Mouse (Mus musculus) liver, embryonic 16.5 days (tissue): ENCODE results near the gene Irf4. TPM values are rescaled to one million over a fixed set of nuclear protein-coding genes. Genes with fewer than 3 reads are reported as not detected.

Experiments used
- ATAC-seq: fragments of 200-750 bp; cut with Nextera tagmentation; 2 replicates; pipeline ENCODE4 v1.8.0; 2017; ENCODE audit warnings: low read depth, mild to moderate bottlenecking, moderate number of reproducible peaks, moderate library complexity
- H3K27ac ChIP-seq: fragments of 300-500 bp; sonication (generic); 2 replicates; pipeline ENCODE4 v1.5.1; 2014; ENCODE audit warnings: mild to moderate bottlenecking, low read length
- H3K27me3 ChIP-seq: fragments of 300-500 bp; sonication (generic); 2 replicates; pipeline ENCODE4 v1.6.1; 2014; ENCODE audit warnings: low read depth, low read length, mixed read lengths; ENCODE audit not compliant: control insufficient read depth, insufficient read depth
- H3K36me3 ChIP-seq: fragments of 300-500 bp; sonication (generic); 2 replicates; pipeline ENCODE4 v1.6.1; 2014; ENCODE audit warnings: mild to moderate bottlenecking; ENCODE audit not compliant: control insufficient read depth, insufficient read depth
- H3K4me1 ChIP-seq: fragments of 300-500 bp; sonication (generic); 2 replicates; pipeline ENCODE4 v1.6.1; 2014; ENCODE audit warnings: low read depth, low read length, mixed read lengths; ENCODE audit not compliant: control insufficient read depth
- H3K4me2 ChIP-seq: fragments of 300-500 bp; sonication (generic); 2 replicates; pipeline ENCODE4 v1.6.1; 2014; ENCODE audit warnings: low read depth, low read length, mixed read lengths
- H3K4me3 ChIP-seq: fragments of 300-500 bp; sonication (generic); 2 replicates; pipeline ENCODE4 v1.5.1; 2014; ENCODE audit warnings: low read depth, mild to moderate bottlenecking, low read length
- H3K9ac ChIP-seq: fragments of 300-500 bp; sonication (generic); 2 replicates; pipeline ENCODE4 v1.6.1; 2014; ENCODE audit warnings: low read depth, low read length
- H3K9me3 ChIP-seq: fragments of 300-500 bp; sonication (generic); replicated peaks from 2 replicates; pipeline ENCODE4 v1.6.1; 2016; ENCODE audit warnings: low read length; ENCODE audit not compliant: control insufficient read depth
- WGBS: fragments of 180-500 bp; shearing (Covaris S2); extraction: QIAGEN DNeasy Blood & Tissue Kit; methylation state at CpG from one replicate; pipeline ENCODE4 v1.1.7; 2014; ENCODE audit not compliant: insufficient replicate concordance; 5-methylcytosine and 5-hydroxymethylcytosine counted together
- polyA plus RNA-seq: library from polyadenylated mRNA; unstranded; fragments of >200 nt; fragmentation: Nextera tagmentation; extraction: Ambion mirVana; gene quantifications from 2 replicates; pipeline ENCODE4 v1.2.1, GENCODE M21; 2015

Gene Irf4
- polyA plus RNA-seq, 1 experiment from 2014 or later = 0.55 TPM

- WGBS = 65% methylated on average over 4 of the region's 4 CpGs
- no peaks in the 10 kb centered on the region for H3K27me3 ChIP-seq
- ATAC-seq = no peak
Measured at GRCm38 (mm10) chr13:30793196-30793595, 44.2 kb downstream of the Irf4 start.

GRCm38 (mm10) chr13:30793616-30794015, 44.6 kb downstream of the Irf4 start:
- ATAC-seq = no peak
- Histone ChIP-seq H3K27ac (no peak overlapping the region), H3K9ac (no peak overlapping the region), H3K27me3 (no peaks in the 10 kb centered on the region), H3K4me2 (no peak overlapping the region), H3K4me1 (no peaks in the 10 kb centered on the region), H3K36me3 (no peaks in the 10 kb centered on the region), H3K4me3 (no peak overlapping the region), H3K9me3 (no peaks in the 10 kb centered on the region)
- WGBS = 72% methylated on average over 5 of the region's 5 CpGs

More at GRCm38 (mm10) chr13:30793196-30793595, 44.2 kb downstream of the Irf4 start:
- no peaks in the 10 kb centered on the region for H3K4me1 ChIP-seq
- no peak overlapping the region for H3K9ac ChIP-seq
- H3K27ac ChIP-seq = no peak overlapping the region
- H3K9me3 ChIP-seq = no peaks in the 10 kb centered on the region
- no peaks in the 10 kb centered on the region for H3K36me3 ChIP-seq
- no peak overlapping the region for H3K4me3 ChIP-seq
- H3K4me2 ChIP-seq = no peak overlapping the region

- H3K9me3 ChIP-seq = no peaks in the 10 kb centered on the region
- 71% methylated on average over 4 of the region's 4 CpGs for WGBS
- H3K27ac ChIP-seq = no peak overlapping the region
- ATAC-seq = no peak
- no peak overlapping the region for H3K4me3 ChIP-seq
- H3K27me3 ChIP-seq = no peaks in the 10 kb centered on the region
- no peaks in the 10 kb centered on the region for H3K4me1 ChIP-seq
- H3K9ac ChIP-seq = no peak overlapping the region
- no peak overlapping the region for H3K4me2 ChIP-seq
- H3K36me3 ChIP-seq = no peaks in the 10 kb centered on the region
Measured at GRCm38 (mm10) chr13:30795960-30796359, 46.9 kb downstream of the Irf4 start.

- ATAC-seq = no peak
- H3K27me3 ChIP-seq = no peaks in the 10 kb centered on the region
- no peaks in the 10 kb centered on the region for H3K36me3 ChIP-seq
- no peak overlapping the region for H3K27ac ChIP-seq
- H3K9me3 ChIP-seq = no peaks in the 10 kb centered on the region
- H3K9ac ChIP-seq = no peak overlapping the region
- 53% methylated on average over 4 of the region's 4 CpGs for WGBS
- no peak overlapping the region for H3K4me3 ChIP-seq
- H3K4me2 ChIP-seq = no peak overlapping the region
- no peaks in the 10 kb centered on the region for H3K4me1 ChIP-seq
Measured at GRCm38 (mm10) chr13:30801886-30802285, 52.9 kb downstream of the Irf4 start.

GRCm38 (mm10) chr13:30802336-30802955, 53.4 kb downstream of the Irf4 start:
- H3K4me1 ChIP-seq = no peaks in the 10 kb centered on the region
- H3K27me3 ChIP-seq = no peaks in the 10 kb centered on the region
- H3K36me3 ChIP-seq = no peaks in the 10 kb centered on the region
- no peak overlapping the region for H3K27ac ChIP-seq
- WGBS = 81% methylated on average over 5 of the region's 5 CpGs
- H3K4me3 ChIP-seq = no peak overlapping the region
- H3K9me3 ChIP-seq = no peaks in the 10 kb centered on the region
- no peak for ATAC-seq
- H3K9ac ChIP-seq = no peak overlapping the region
- H3K4me2 ChIP-seq = no peak overlapping the region

- no peak overlapping the region for H3K4me2 ChIP-seq
- H3K27me3 ChIP-seq = no peaks in the 10 kb centered on the region
- no peaks in the 10 kb centered on the region for H3K4me1 ChIP-seq
- no peak overlapping the region for H3K9ac ChIP-seq
- WGBS = 71% methylated on average over 7 of the region's 7 CpGs
- no peaks in the 10 kb centered on the region for H3K36me3 ChIP-seq
- H3K27ac ChIP-seq = no peak overlapping the region
- ATAC-seq = no peak
- no peak overlapping the region for H3K4me3 ChIP-seq
- no peaks in the 10 kb centered on the region for H3K9me3 ChIP-seq
Measured at GRCm38 (mm10) chr13:30809240-30809639, 60.2 kb downstream of the Irf4 start.

DNA sequence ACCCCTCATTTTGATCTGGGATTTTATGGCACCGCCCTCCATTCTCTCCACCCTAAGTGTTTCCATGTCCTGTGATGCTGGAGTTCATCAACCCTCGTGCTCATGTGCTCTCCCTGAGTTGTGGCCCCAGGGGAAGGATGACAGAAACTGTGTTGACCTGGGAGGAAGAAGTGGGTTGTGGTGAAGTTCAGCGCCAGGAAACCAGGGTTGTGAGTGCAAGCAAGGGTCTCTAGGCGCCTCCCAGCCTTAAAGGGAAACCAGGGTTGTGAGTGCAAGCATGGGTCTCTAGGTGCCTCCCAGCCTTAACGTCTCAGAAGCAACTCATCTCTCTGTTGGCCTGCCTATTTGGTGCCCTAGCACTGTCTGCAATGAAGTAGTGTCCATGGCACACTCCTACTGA, 64.4 kb downstream of the Irf4 start:
- no peak overlapping the region for H3K4me2 ChIP-seq
- H3K9me3 ChIP-seq = no peaks in the 10 kb centered on the region
- no peaks in the 10 kb centered on the region for H3K27me3 ChIP-seq
- ATAC-seq = no peak
- no peaks in the 10 kb centered on the region for H3K36me3 ChIP-seq
- no peak overlapping the region for H3K9ac ChIP-seq
- H3K4me3 ChIP-seq = no peak overlapping the region
- 38% methylated on average over 5 of the region's 5 CpGs for WGBS
- H3K27ac ChIP-seq = no peak overlapping the region
- no peaks in the 10 kb centered on the region for H3K4me1 ChIP-seq

DNA sequence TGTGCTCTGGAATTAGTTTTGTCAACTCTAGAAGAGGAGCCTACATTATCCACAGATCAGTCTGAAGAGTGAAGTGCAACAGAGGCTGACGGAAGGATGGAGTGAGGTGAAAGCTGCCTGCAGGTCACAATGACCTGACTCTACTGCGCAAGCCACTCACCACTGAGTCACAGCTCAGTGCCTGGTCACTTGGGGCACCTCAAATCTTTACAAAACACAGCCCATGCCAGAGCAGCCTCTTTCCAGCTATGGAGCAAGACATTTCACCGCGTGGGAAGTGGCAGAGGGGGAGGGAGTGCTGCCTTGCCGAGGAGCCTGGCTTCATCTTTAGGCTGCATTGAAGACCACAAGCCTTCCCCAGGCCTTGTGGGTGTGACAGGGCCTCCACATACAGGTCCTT, 65.2 kb downstream of the Irf4 start:
- Histone ChIP-seq H3K36me3 (no peaks in the 10 kb centered on the region), H3K4me2 (no peak overlapping the region), H3K4me1 (no peaks in the 10 kb centered on the region), H3K9ac (no peak overlapping the region), H3K27ac (no peak overlapping the region), H3K27me3 (no peaks in the 10 kb centered on the region), H3K9me3 (no peaks in the 10 kb centered on the region), H3K4me3 (no peak overlapping the region)
- 78% methylated on average over 5 of the region's 5 CpGs for WGBS
- ATAC-seq = no peak
